Mouse (Mus musculus) heart, embryonic 15.5 days (tissue): ENCODE measurements at regions not wholly inside any gene's neighbourhood (a gene's known extent, or its start where the extent isn't known, plus 50 kb on each side); places are given as distances from the start of the nearest gene placed in this dataset.

ENCODE experiments used
- ATAC-seq: fragments of 200-750 bp; cut with Nextera tagmentation; replicated peaks from 2 replicates; pipeline ENCODE4 v1.8.0; 2017; ENCODE audit warnings: low read depth, moderate TSS enrichment; ENCODE audit not compliant: insufficient number of reproducible peaks, insufficient read depth, low FRiP score
- H3K27ac ChIP-seq: fragments of 300-500 bp; sonication (generic); 2 replicates; pipeline ENCODE4 v1.5.1; 2015; ENCODE audit warnings: mild to moderate bottlenecking, inconsistent platforms
- H3K27me3 ChIP-seq: fragments of 300-500 bp; sonication (generic); 2 replicates; pipeline ENCODE4 v1.6.1; 2015; ENCODE audit warnings: inconsistent platforms
- H3K36me3 ChIP-seq: fragments of 300-500 bp; sonication (generic); 2 replicates; pipeline ENCODE4 v1.6.1; 2015; ENCODE audit warnings: mild to moderate bottlenecking, inconsistent platforms
- H3K4me1 ChIP-seq: fragments of 300-500 bp; sonication (generic); replicated peaks from 2 replicates; pipeline ENCODE4 v1.6.1; 2015; ENCODE audit warnings: inconsistent platforms
- H3K4me2 ChIP-seq: fragments of 300-500 bp; sonication (generic); 2 replicates; pipeline ENCODE4 v1.6.1; 2015; ENCODE audit warnings: inconsistent platforms, mild to moderate bottlenecking, moderate library complexity
- H3K4me3 ChIP-seq: fragments of 300-500 bp; sonication (generic); 2 replicates; pipeline ENCODE4 v1.5.1; 2015; ENCODE audit warnings: mild to moderate bottlenecking, inconsistent platforms
- H3K9ac ChIP-seq: fragments of 300-500 bp; sonication (generic); 2 replicates; pipeline ENCODE4 v1.6.1; 2015; ENCODE audit warnings: mild to moderate bottlenecking, inconsistent platforms
- H3K9me3 ChIP-seq: fragments of 300-500 bp; sonication (generic); replicated peaks from 2 replicates; pipeline ENCODE4 v1.6.1; 2016; ENCODE audit warnings: inconsistent platforms
- WGBS: fragments of 180-500 bp; shearing (Covaris S2); methylation state at CpG from one replicate; pipeline ENCODE4 v1.1.7; 2015; ENCODE audit warnings: mixed read lengths; 5-methylcytosine and 5-hydroxymethylcytosine counted together

DNA sequence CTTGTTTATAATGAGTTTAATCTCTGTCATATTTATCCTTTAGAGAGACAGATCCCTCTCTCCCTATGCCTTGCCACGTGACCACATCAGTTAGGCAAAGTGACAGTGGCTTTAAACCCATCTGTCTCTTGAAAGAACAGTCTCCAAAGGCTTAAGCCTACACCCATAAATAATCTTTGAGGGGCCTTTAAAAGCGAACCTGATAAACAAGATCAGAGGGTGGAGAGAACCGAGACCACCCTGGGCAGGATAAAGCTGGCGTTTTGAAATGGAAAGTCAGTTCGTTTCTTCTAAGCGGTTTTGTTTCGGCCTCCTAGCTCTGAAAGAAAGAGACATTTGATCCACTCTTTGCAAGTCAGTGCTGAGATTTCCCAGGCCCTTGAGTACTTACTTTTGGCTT lies 149.5 kb downstream of the Ackr3 start:
- H3K4me2 ChIP-seq = no peak overlapping the region
- H3K27me3 ChIP-seq = no peaks in the 10 kb centered on the region
- WGBS = 41% methylated on average over 7 of the region's 7 CpGs
- H3K36me3 ChIP-seq = no peaks in the 10 kb centered on the region
- no peak overlapping the region for H3K9ac ChIP-seq
- 0 out of 2 replicates have a peak, but pooled peaks cover 3% of the 10 kb centered on the region for H3K4me1 ChIP-seq
- H3K4me3 ChIP-seq = no peak overlapping the region
- H3K27ac ChIP-seq = no peak overlapping the region
- no peaks in the 10 kb centered on the region for H3K9me3 ChIP-seq
- no peak for ATAC-seq

DNA sequence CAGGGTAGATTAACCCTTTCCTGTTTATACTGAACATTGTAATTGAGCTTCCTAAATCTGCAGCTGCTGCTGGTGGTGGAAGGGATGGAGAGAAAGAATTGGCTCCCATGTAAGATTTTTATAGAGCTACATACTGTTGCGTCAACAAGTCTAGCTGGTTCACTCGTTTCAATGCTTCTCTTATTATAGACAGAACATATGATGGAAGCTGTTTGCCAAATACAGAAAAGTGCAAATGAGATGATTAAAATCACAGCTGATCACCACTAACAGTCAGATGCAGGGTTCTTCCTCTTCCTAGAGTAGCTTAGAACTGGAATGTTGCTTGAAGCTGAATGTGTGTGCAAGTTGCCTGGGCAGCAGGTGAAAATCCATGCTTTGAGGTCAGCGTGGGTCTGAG lies 152.8 kb downstream of the Ackr3 start:
- no peaks in the 10 kb centered on the region for H3K36me3 ChIP-seq
- no peaks in the 10 kb centered on the region for H3K27me3 ChIP-seq
- H3K9ac ChIP-seq = no peak overlapping the region
- no peak overlapping the region for H3K4me3 ChIP-seq
- no peak overlapping the region for H3K27ac ChIP-seq
- ATAC-seq = no peak
- H3K4me2 ChIP-seq = no peak overlapping the region
- H3K9me3 ChIP-seq = no peaks in the 10 kb centered on the region
- peaks cover 3% of the 10 kb centered on the region; the same call in 1 of the 2 replicates for H3K4me1 ChIP-seq
- 71% methylated on average over 3 of the region's 3 CpGs for WGBS

DNA sequence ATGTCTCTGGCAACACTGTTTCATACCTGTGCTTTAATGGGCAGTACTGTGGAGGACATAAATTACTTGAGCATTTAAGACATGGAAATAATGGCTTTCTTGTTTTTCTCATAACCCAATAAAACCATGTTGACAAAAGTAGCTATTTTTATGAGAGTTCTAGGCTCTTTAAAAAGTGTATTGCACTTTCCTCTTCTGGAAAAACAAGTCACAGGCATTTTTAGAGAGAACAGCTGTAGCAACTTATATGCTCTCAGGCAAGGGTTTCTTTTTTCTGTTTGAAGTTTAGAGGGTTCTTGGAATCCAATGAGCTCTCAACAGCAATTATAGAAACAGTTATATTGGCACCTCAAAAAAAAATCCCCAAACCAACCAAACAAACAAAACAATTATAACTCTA lies 153.6 kb downstream of the Ackr3 start:
- Histone ChIP-seq H3K36me3 (no peaks in the 10 kb centered on the region), H3K9me3 (no peaks in the 10 kb centered on the region), H3K27me3 (no peaks in the 10 kb centered on the region), H3K27ac (no peak overlapping the region), H3K4me2 (no peak overlapping the region), H3K9ac (no peak overlapping the region), H3K4me1 (peaks cover 3% of the 10 kb centered on the region; the same call in 1 of the 2 replicates), H3K4me3 (no peak overlapping the region)
- ATAC-seq = no peak

DNA sequence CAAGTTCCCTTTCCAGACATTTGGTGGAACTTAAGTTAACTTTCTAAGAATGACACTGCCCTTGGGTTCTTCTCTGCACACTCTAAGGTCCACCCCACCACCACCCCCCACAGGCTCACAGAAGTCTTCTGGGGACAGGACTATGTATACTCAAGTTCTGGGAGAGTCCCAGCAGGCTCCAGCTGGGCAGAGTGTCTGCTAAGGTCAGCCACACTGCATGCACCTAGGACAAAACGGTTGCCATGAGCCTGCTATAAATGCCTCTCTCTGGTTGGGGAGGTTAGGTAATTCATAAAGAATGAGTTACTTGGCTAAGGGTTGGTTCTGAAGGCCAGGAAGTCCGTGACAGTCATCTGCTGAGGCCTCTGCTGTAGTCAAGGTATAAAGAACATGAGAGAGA lies 155.2 kb downstream of the Ackr3 start:
- Histone ChIP-seq H3K9ac (no peak overlapping the region), H3K36me3 (no peaks in the 10 kb centered on the region), H3K4me2 (no peak overlapping the region), H3K27ac (no peak overlapping the region), H3K27me3 (no peaks in the 10 kb centered on the region), H3K4me1 (no peaks in the 10 kb centered on the region; the same call in 1 of the 2 replicates), H3K4me3 (no peak overlapping the region), H3K9me3 (no peaks in the 10 kb centered on the region)
- no peak for ATAC-seq
- WGBS = 62% methylated on average over 2 of the region's 2 CpGs

DNA sequence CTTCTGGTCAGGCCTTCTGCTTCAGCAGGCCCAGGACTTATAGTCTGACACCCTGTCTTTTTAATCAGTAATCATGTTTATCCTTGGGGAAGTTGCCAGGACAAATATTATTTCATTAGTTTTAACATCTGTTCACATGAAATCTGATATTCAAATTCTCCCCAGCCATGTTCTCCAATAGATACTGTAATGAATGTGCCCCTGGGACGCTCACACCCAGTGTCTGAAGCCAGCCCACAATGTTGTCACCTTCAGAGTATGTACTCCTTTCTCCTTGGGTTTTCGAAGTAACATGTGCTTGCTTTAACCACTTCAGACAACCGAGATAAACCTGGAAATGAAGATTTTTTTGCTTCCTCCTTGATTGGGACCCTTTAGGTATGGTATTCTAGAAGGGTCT lies 156.3 kb downstream of the Ackr3 start:
- no peak overlapping the region for H3K4me3 ChIP-seq
- no peak for ATAC-seq
- no peaks in the 10 kb centered on the region; the same call in 1 of the 2 replicates for H3K4me1 ChIP-seq
- 46% methylated on average over 3 of the region's 3 CpGs for WGBS
- H3K27me3 ChIP-seq = no peaks in the 10 kb centered on the region
- no peak overlapping the region for H3K27ac ChIP-seq
- no peaks in the 10 kb centered on the region for H3K36me3 ChIP-seq
- H3K9me3 ChIP-seq = no peaks in the 10 kb centered on the region
- H3K4me2 ChIP-seq = no peak overlapping the region
- H3K9ac ChIP-seq = no peak overlapping the region

DNA sequence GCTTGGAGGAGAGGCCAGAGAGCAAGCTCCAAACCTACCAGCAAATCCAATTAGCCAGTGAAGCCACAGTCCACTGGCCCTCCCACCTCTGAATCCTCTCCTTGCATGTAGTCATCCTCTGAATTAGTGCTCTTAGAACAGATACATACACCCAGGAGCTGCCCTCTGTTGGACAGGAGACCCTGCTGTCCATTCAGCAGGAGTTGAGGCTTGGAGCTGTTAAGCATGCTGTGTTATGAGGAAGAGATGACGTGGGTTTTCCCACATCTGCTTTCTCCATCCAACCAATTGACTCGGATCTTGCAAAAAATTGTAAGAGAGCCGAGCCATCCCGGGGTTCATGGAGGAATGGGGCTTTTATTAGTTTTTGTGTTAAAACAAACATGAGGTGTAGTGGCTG lies 160.7 kb downstream of the Ackr3 start:
- Histone ChIP-seq H3K4me2 (no peak overlapping the region), H3K9me3 (no peaks in the 10 kb centered on the region), H3K4me1 (peaks cover 5% of the 10 kb centered on the region), H3K9ac (no peak overlapping the region), H3K27ac (no peak overlapping the region), H3K36me3 (no peaks in the 10 kb centered on the region), H3K4me3 (no peak overlapping the region), H3K27me3 (no peaks in the 10 kb centered on the region)
- no peak for ATAC-seq
- 76% methylated on average over 4 of the region's 4 CpGs for WGBS

DNA sequence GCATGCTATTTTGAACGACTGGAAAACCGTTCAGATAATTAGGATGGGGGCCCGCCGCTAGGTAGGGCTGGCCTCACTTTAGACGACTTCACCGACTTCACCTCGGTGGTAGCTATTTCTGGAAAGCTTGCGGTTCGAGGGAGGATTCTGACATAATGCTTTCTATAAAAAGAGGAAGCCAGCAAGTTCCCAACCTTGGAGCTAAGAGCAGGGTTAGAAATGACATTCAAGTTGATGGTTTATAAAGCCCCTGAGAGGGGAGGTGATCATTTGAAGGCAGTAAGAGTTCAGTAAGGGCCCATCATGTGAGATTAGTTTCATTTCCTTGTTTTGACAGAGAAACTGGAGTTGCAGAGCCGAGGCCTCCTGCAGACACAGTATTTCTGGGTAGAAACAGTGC lies 164.8 kb downstream of the Ackr3 start:
- Histone ChIP-seq H3K4me1 (peaks cover 5% of the 10 kb centered on the region), H3K27ac (0 out of 2 replicates have a peak overlapping the region, but pooled peaks have one; percentile 21), H3K9ac (no peak overlapping the region), H3K27me3 (no peaks in the 10 kb centered on the region), H3K4me3 (no peak overlapping the region), H3K4me2 (0 out of 2 replicates have a peak overlapping the region, but pooled peaks have one; percentile 14), H3K36me3 (no peaks in the 10 kb centered on the region), H3K9me3 (no peaks in the 10 kb centered on the region)
- no peak for ATAC-seq
- 26% methylated on average over 10 of the region's 10 CpGs for WGBS

DNA sequence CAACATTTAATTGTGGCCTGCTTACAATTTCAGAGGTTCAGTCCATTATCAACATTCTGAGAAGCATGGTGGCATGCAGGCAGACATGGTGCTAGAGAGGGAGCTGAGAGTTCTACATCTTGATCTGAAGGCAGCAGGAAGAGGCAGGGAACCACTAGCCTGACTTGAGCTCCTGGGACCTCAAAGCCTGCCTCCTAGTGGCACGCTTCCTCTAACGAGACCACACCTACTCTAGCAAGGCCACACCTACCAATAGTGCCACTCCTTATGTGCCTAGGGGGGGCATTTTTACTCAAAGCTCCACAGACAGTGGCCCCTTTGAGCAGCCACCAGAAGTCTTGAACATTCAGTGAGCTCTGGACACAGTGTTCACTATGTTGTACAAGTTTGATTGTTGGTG lies 165.5 kb downstream of the Ackr3 start:
- Histone ChIP-seq H3K36me3 (no peaks in the 10 kb centered on the region), H3K4me1 (peaks cover 5% of the 10 kb centered on the region), H3K9ac (no peak overlapping the region), H3K27ac (no peak overlapping the region), H3K27me3 (no peaks in the 10 kb centered on the region), H3K4me3 (no peak overlapping the region), H3K9me3 (no peaks in the 10 kb centered on the region), H3K4me2 (no peak overlapping the region)
- ATAC-seq = no peak
- WGBS = 79% methylated on average over 2 of the region's 2 CpGs

DNA sequence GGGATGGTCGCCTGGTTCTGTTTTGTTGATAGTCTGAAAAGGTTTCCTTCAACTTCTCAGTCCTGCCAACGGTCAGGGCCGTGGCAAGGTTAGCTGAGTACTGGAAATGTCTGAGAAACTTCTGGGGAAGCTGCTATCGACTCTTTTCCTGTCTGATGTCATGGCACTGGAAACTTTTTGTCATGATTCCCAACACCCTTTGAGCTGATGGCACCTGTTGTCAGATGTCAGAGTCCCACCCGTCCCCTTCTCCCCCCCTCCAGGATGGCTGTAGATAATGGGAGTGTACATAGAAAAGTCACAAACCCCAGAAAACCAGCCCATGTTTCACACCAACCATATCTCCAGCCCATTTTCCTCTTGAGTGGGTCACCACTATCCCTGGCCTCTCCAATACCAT lies 167.0 kb downstream of the Ackr3 start:
- no peak overlapping the region for H3K4me2 ChIP-seq

DNA sequence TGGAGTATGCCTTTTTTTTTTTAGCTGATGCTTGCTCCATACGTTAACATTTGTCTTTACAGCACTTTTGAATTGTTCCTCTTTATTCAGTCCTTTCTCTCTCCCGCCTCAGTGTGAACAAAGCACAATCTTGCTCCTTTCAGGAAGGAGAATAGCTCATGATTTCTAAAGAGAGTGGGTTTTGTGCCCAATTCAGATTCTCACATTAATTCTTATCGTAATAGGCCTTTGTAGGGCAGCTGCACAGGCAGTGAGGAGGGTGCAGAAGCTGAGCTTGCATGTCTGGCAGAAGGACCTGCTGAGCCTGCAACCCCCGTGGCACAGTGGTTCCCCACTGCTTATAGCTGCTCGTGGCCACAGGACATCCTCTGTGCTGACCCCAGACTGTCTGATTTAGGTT lies 169.2 kb downstream of the Ackr3 start:
- Histone ChIP-seq H3K9ac (no peak overlapping the region), H3K4me3 (no peak overlapping the region), H3K36me3 (no peaks in the 10 kb centered on the region), H3K27me3 (no peaks in the 10 kb centered on the region), H3K4me2 (no peak overlapping the region), H3K27ac (no peak overlapping the region), H3K9me3 (no peaks in the 10 kb centered on the region), H3K4me1 (peaks cover 5% of the 10 kb centered on the region)
- ATAC-seq = no peak
- WGBS = 84% methylated on average over 5 of the region's 5 CpGs

More for the DNA sequence above, 167.0 kb downstream of the Ackr3 start:
- Histone ChIP-seq H3K9me3 (no peaks in the 10 kb centered on the region), H3K36me3 (no peaks in the 10 kb centered on the region), H3K27ac (no peak overlapping the region), H3K27me3 (no peaks in the 10 kb centered on the region), H3K9ac (no peak overlapping the region), H3K4me1 (peaks cover 5% of the 10 kb centered on the region), H3K4me3 (no peak overlapping the region)
- 0 out of 2 replicates have a peak, but pooled peaks have one; percentile 27 for ATAC-seq
- 44% methylated on average over 5 of the region's 5 CpGs for WGBS

DNA sequence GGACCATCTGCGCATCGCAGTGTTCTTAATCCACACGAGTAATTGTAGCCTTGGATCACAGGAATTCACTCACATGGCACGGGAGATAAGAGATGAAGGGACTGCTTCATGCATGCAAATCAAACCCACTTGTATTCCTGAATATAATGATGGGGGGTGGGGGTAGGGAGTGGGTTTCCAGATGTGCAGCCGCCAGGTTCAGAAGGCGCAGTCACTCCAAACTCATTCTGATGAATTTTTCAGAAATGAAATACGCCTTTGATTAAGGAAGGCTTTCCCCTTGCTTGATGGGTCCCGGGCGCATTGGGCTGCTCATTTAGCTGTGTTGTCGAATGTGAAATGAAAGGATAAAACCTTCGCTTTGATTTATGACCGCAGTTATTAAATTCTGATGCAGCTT lies 170.7 kb downstream of the Ackr3 start:
- H3K4me1 ChIP-seq = no peaks in the 10 kb centered on the region
- no peak overlapping the region for H3K4me2 ChIP-seq
- no peak overlapping the region for H3K4me3 ChIP-seq
- no peaks in the 10 kb centered on the region for H3K9me3 ChIP-seq
- 85% methylated on average over 12 of the region's 12 CpGs for WGBS
- ATAC-seq = no peak
- no peaks in the 10 kb centered on the region for H3K27me3 ChIP-seq
- no peak overlapping the region for H3K9ac ChIP-seq
- no peaks in the 10 kb centered on the region for H3K36me3 ChIP-seq
- no peak overlapping the region for H3K27ac ChIP-seq

DNA sequence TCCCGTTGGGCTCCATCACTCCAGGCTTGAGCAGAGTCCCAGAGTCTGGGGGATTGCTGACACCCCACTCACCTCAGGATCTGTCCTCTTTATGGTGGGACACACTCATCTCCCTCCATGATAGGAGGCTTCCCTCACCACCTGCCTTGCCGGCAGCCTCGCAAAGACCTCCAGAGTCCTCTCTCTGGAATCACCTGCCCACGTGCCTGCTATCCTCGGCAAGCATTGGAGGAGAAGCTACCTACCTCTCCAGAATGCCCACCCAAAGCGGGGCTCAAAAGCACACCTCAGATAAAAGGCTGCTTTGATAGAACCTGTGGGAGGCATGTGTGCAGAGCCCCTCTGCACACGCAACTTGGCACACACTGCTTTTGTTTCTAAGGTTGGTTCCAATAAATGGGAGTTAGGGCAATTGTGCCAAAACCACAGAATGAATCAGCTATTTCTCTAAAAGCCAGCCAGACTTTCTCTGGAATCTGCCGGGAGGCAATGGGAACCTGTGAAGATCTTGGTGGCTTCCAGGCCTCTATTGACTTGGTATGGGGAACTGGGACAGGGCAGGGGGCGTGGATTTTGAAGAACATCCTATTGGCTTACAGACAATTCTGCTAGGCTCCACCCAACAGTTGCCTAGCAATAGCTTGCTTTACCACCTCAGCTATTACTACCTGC lies 176.4 kb downstream of the Ackr3 start:
- Histone ChIP-seq H3K9me3 (no peaks in the 10 kb centered on the region), H3K4me1 (no peaks in the 10 kb centered on the region), H3K27ac (no peak overlapping the region), H3K4me3 (no peak overlapping the region), H3K27me3 (0 out of 2 replicates have a peak, but pooled peaks cover 2% of the 10 kb centered on the region), H3K36me3 (no peaks in the 10 kb centered on the region), H3K4me2 (no peak overlapping the region), H3K9ac (no peak overlapping the region)
- WGBS = 74% methylated on average over 9 of the region's 9 CpGs
- no peak for ATAC-seq
